8 mouse cellular contexts compared by ENCODE assay signal in the genomic region with DNA sequence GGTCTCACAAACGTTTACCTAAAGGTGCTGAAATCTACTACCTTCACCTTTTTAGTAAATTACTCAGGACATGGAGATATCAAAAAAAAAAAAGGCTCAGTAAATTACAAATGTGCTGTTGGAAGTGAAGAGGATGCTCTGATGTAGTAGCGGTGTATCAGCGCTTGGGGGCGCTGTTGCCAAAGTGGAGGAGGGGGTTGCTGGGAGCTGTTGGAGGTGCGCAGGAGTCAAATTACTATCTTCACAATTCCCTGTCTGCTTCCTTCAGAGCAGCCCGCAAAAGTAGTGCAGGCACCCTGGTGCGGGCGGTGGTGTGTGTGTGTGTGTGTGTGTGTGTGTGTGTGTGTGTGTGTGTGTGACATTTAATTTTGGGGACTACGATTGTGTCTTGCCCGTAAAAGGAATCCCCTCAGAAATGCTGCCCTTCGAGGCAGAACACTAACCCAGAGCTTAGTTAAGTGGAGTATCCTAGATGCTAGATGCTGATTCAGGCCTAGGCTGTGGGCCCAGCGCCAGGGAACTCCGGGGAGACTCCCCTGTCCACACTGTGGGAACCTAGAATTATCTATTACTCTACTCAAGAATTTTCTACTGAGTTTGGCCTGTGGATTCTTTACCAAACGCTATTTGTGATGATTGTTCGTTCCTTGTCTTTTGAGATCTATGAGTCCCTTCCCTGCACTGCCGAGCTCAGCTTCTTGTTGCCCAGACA. TPM values are rescaled to one million over a fixed set of nuclear protein-coding genes. Genes with fewer than 3 reads are reported as not detected.
DNase-seq lines count a peak whose midpoint lies in the region; ATAC-seq lines count a peak whose summit lies in the region.

No protein-coding gene starts in this region.

- ATAC-seq in forebrain, embryonic 13.5 days, result peak; percentile 39
- peak; percentile 50; the same call in 1 of the 2 replicates for ATAC-seq in hindbrain, embryonic 11.5 days (ENCODE audit: low FRiP score)
- ATAC-seq in midbrain, embryonic 14.5 days (ENCODE audit: low FRiP score, low TSS enrichment), result 0 out of 2 replicates have a peak, but pooled peaks have one; percentile 14

- H3K27me3 ChIP-seq in forebrain, embryonic 13.5 days, result no peaks in the 10 kb centered on the region
- no peaks in the 10 kb centered on the region for H3K27me3 ChIP-seq in hindbrain, embryonic 11.5 days (ENCODE audit: control insufficient read depth, insufficient read depth, low read length)
- peaks cover 60% of the 10 kb centered on the region for H3K27me3 ChIP-seq in limb, embryonic 10.5 days (ENCODE audit: low read depth, poor library complexity, severe bottlenecking)
- H3K27me3 ChIP-seq in midbrain, embryonic 14.5 days (ENCODE audit: control insufficient read depth, insufficient read depth, low read length), result no peaks in the 10 kb centered on the region

- WGBS in forebrain, embryonic 13.5 days, result 24% methylated on average over 15 of the region's 16 CpGs
- 16% methylated on average over 16 of the region's 16 CpGs for WGBS in hindbrain, embryonic 11.5 days
- 23% methylated on average over 16 of the region's 16 CpGs for WGBS in limb, embryonic 10.5 days
- WGBS in midbrain, embryonic 14.5 days, result 21% methylated on average over 16 of the region's 16 CpGs

- no peak overlapping the region for H3K4me3 ChIP-seq in forebrain, embryonic 13.5 days
- H3K4me3 ChIP-seq in hindbrain, embryonic 11.5 days (ENCODE audit: low read depth, low read length), result no peak overlapping the region
- peak overlapping the region; percentile 47; the same call in 1 of the 2 replicates for H3K4me3 ChIP-seq in limb, embryonic 10.5 days
- no peak overlapping the region for H3K4me3 ChIP-seq in midbrain, embryonic 14.5 days (replicated peaks; ENCODE audit: low read depth, low read length)

- H3K4me2 ChIP-seq in forebrain, embryonic 13.5 days, result peak overlapping the region; percentile 76
- no peak overlapping the region for H3K4me2 ChIP-seq in hindbrain, embryonic 11.5 days (replicated peaks; ENCODE audit: low read depth, low read length)
- peak overlapping the region; percentile 69 for H3K4me2 ChIP-seq in midbrain, embryonic 14.5 days (ENCODE audit: low read length)

- no peak overlapping the region for H3K9ac ChIP-seq in forebrain, embryonic 13.5 days
- no peak overlapping the region for H3K9ac ChIP-seq in hindbrain, embryonic 11.5 days (ENCODE audit: low read depth, low read length)
- H3K9ac ChIP-seq in midbrain, embryonic 14.5 days (replicated peaks; ENCODE audit: low read length), result no peak overlapping the region

- H3K9me3 ChIP-seq in forebrain, embryonic 13.5 days (replicated peaks), result no peaks in the 10 kb centered on the region
- no peaks in the 10 kb centered on the region for H3K9me3 ChIP-seq in hindbrain, embryonic 11.5 days (ENCODE audit: control insufficient read depth, low read length)
- H3K9me3 ChIP-seq in limb, embryonic 10.5 days (replicated peaks), result no peaks in the 10 kb centered on the region
- no peaks in the 10 kb centered on the region for H3K9me3 ChIP-seq in midbrain, embryonic 14.5 days (ENCODE audit: control insufficient read depth, low read length)

- peak; percentile 50 for DNase-seq in ovary, postnatal 36 days (ENCODE audit: low spot score)
- no peak for DNase-seq in ovary, adult 18-20 months (ENCODE audit: low spot score)
- DNase-seq in brain, adult 2 months (ENCODE audit: low read depth, low spot score), result peak; percentile 60
- DNase-seq in hindbrain, embryonic 11.5 days (ENCODE audit: low spot score), result peak; percentile 76
- DNase-seq in limb, embryonic 10.5 days (ENCODE audit: low spot score), result peak; percentile 65
- peak; percentile 65 for DNase-seq in midbrain, embryonic 14.5 days
- DNase-seq in testis, postnatal 14 days (ENCODE audit: low spot score), result peak; percentile 26

- H3K36me3 ChIP-seq in forebrain, embryonic 13.5 days (ENCODE audit: poor library complexity, severe bottlenecking), result no peaks in the 10 kb centered on the region
- no peaks in the 10 kb centered on the region for H3K36me3 ChIP-seq in hindbrain, embryonic 11.5 days (ENCODE audit: control insufficient read depth, insufficient read depth, low read length)
- no peaks in the 10 kb centered on the region for H3K36me3 ChIP-seq in limb, embryonic 10.5 days
- no peaks in the 10 kb centered on the region for H3K36me3 ChIP-seq in midbrain, embryonic 14.5 days (ENCODE audit: control insufficient read depth, insufficient read depth, low read length)

- no peak overlapping the region for H3K27ac ChIP-seq in forebrain, embryonic 13.5 days
- no peak overlapping the region for H3K27ac ChIP-seq in hindbrain, embryonic 11.5 days (ENCODE audit: low read depth, low read length)
- no peak overlapping the region for H3K27ac ChIP-seq in limb, embryonic 10.5 days
- H3K27ac ChIP-seq in midbrain, embryonic 14.5 days (replicated peaks; ENCODE audit: low read depth, low read length), result no peak overlapping the region

- peaks cover 6% of the 10 kb centered on the region; the same call in 1 of the 2 replicates for H3K4me1 ChIP-seq in forebrain, embryonic 13.5 days
- no peaks in the 10 kb centered on the region for H3K4me1 ChIP-seq in hindbrain, embryonic 11.5 days (replicated peaks; ENCODE audit: control insufficient read depth, insufficient read depth, low read length)
- H3K4me1 ChIP-seq in limb, embryonic 10.5 days, result peaks cover 7% of the 10 kb centered on the region; the same call in 1 of the 2 replicates
- H3K4me1 ChIP-seq in midbrain, embryonic 14.5 days (ENCODE audit: control insufficient read depth, insufficient read depth, low read length), result no peaks in the 10 kb centered on the region

RNA-seq across cellular contexts. Expression of a gene that starts 2.4 kb away (rescaled TPM):
- polyA plus RNA-seq in forebrain, embryonic 13.5 days (2015; fragmentation: Nextera tagmentation; extraction: Ambion mirVana), result 12.5 and 16.1 TPM in 2 replicates
- 19.7 and 20.6 TPM in 2 replicates for polyA plus RNA-seq in hindbrain, embryonic 11.5 days (2014; fragmentation: Nextera tagmentation; extraction: Ambion mirVana)
- 25.7 and 28.0 TPM in 2 replicates for polyA plus RNA-seq in limb, embryonic 10.5 days (2016; fragmentation: Nextera tagmentation; extraction: Ambion mirVana)
- polyA plus RNA-seq in midbrain, embryonic 14.5 days (2014; fragmentation: Nextera tagmentation; extraction: Ambion mirVana), result 25.0 and 26.2 TPM in 2 replicates
